Mouse (Mus musculus): ENCODE data around the gene Uba3. TPM values are rescaled to one million over a fixed set of nuclear protein-coding genes. Genes with fewer than 3 reads are reported as not detected.

The Uba3 gene
- polyA plus RNA-seq, 1 experiment from 2014 or later, result 111 TPM

DNA sequence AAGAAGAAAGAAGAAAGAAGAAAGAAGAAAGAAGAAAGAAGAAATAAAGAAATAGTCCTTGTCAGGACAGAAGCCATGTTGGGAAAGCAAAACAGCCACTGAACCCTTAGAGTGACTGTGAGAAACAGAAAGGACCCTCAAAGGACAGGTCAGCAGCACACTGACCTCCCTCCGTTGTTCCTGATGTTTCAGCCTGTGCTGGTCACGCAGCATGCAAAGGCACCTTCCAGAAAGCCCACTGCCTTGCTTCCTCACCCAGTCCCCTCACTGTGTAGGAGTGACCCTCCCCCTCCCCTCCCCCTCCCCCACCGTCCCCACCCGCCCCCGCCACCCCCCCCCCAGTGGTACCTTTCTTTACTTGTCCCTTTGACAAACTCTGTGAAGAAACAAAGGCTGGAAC lies 15.2 kb upstream of the Uba3 start:
- Histone ChIP-seq H3K4me2 (replicated peaks; ENCODE audit: low read depth, low read length) (no peak overlapping the region), H3K27ac (ENCODE audit: low read depth, low read length) (no peak overlapping the region), H3K36me3 (ENCODE audit: control insufficient read depth, insufficient read depth, low read length) (no peaks in the 10 kb centered on the region), H3K9me3 (ENCODE audit: control insufficient read depth, low read length) (no peaks in the 10 kb centered on the region), H3K4me1 (replicated peaks; ENCODE audit: control insufficient read depth, insufficient read depth, low read length) (no peaks in the 10 kb centered on the region), H3K27me3 (ENCODE audit: control insufficient read depth, insufficient read depth, low read length) (no peaks in the 10 kb centered on the region), H3K9ac (ENCODE audit: low read depth, low read length) (no peak overlapping the region), H3K4me3 (ENCODE audit: low read depth, low read length) (no peak overlapping the region)
- 71% methylated on average over 2 of the region's 5 CpGs for WGBS
- ATAC-seq (ENCODE audit: low FRiP score) (no peak), DNase-seq (ENCODE audit: low spot score) (no peak)

DNA sequence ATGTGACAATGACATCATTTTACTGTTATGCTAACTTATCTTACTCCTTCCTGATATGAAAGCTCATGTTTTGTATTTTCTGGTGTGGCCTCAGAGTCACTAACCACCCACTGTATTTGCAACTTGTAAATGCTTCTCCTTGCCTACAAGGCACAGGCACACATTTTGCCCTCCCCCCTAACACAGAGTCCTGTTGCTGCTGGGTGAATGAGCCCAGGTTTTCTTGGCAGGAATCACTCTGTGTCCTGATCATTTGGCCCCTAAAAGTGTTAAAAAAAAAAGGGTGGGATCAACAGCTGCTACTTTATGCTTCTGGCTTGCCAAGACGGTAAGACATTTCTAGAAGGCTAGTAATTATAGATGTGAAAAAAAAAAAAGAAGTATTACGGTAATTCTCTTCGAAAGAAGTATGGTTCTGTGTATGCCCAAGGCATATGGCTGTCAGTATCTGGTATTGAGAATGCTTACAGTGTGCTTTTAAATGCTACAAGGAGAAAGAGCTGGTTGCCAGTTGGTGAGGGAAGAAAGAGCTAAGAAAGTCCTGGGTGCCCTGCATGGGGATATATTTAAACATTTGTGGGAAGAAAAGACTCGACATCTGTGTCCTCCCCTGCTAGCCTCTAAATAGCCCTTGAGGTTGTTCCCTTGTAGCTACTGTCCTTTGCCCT lies 10.8 kb upstream of the Uba3 start:
- no peak overlapping the region for H3K27ac ChIP-seq (ENCODE audit: low read depth, low read length)
- ATAC-seq (ENCODE audit: low FRiP score) (no peak), DNase-seq (ENCODE audit: low spot score) (no peak)
- no peaks in the 10 kb centered on the region for H3K27me3 ChIP-seq (ENCODE audit: control insufficient read depth, insufficient read depth, low read length)
- no peak overlapping the region for H3K9ac ChIP-seq (ENCODE audit: low read depth, low read length)
- H3K9me3 ChIP-seq (ENCODE audit: control insufficient read depth, low read length), result no peaks in the 10 kb centered on the region
- 90% methylated on average over 4 of the region's 4 CpGs for WGBS
- no peak overlapping the region for H3K4me2 ChIP-seq (replicated peaks; ENCODE audit: low read depth, low read length)
- no peak overlapping the region for H3K4me3 ChIP-seq (ENCODE audit: low read depth, low read length)
- no peaks in the 10 kb centered on the region for H3K4me1 ChIP-seq (replicated peaks; ENCODE audit: control insufficient read depth, insufficient read depth, low read length)
- H3K36me3 ChIP-seq (ENCODE audit: control insufficient read depth, insufficient read depth, low read length), result no peaks in the 10 kb centered on the region

- peak overlapping the region; percentile 81; the same call in 1 of the 2 replicates for H3K4me2 ChIP-seq (replicated peaks; ENCODE audit: low read depth, low read length)
- DNase-seq (ENCODE audit: low spot score) (no peak), ATAC-seq (ENCODE audit: low FRiP score) (no peak)
- H3K4me3 ChIP-seq (ENCODE audit: low read depth, low read length), result no peak overlapping the region
- H3K27ac ChIP-seq (ENCODE audit: low read depth, low read length), result no peak overlapping the region
- H3K9me3 ChIP-seq (ENCODE audit: control insufficient read depth, low read length), result no peaks in the 10 kb centered on the region
- no peak overlapping the region for H3K9ac ChIP-seq (ENCODE audit: low read depth, low read length)
- no peaks in the 10 kb centered on the region for H3K36me3 ChIP-seq (ENCODE audit: control insufficient read depth, insufficient read depth, low read length)
- 81% methylated on average over 12 of the region's 12 CpGs for WGBS
- no peaks in the 10 kb centered on the region for H3K4me1 ChIP-seq (replicated peaks; ENCODE audit: control insufficient read depth, insufficient read depth, low read length)
- no peaks in the 10 kb centered on the region for H3K27me3 ChIP-seq (ENCODE audit: control insufficient read depth, insufficient read depth, low read length)
Observed at GRCm38 (mm10) chr6:97211981-97212380, 6.5 kb upstream of the Uba3 start.

DNA sequence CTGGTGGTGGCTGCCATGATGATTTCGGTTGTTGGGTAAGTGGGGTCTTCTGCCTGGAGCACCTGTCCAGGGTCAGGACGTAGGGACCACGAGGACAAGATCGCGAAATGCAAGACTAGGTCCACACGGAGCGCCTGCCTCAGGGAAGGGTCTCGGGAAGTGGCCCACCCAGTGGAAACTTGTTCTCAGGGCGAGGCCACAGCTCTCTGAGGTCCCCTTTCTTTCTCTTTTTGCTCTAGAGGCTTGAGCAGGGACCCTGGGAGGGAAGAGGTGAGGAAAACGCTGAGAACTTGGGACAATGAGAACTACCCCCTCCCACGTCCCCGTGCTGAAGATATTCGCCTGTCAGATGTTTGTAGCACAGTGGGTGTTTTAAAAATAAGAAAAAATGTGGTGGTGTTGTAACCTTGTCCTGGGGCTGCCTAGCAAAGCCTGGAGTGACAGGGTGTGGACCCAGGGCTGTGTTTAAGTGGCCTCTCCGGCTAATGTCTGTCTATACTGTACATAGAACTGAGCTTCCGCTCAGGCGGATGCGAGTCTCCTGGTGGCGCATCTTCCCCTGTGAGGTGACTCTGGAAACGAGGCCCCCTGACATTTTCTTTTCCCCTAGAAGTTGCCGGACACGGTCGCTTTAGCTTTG lies 5.6 kb upstream of the Uba3 start:
- Histone ChIP-seq H3K9ac (ENCODE audit: low read depth, low read length) (peak overlapping the region; percentile 75), H3K9me3 (ENCODE audit: control insufficient read depth, low read length) (no peaks in the 10 kb centered on the region), H3K27me3 (ENCODE audit: control insufficient read depth, insufficient read depth, low read length) (no peaks in the 10 kb centered on the region), H3K4me2 (replicated peaks; ENCODE audit: low read depth, low read length) (peak overlapping the region; percentile 81), H3K36me3 (ENCODE audit: control insufficient read depth, insufficient read depth, low read length) (no peaks in the 10 kb centered on the region), H3K4me3 (ENCODE audit: low read depth, low read length) (peak overlapping the region; percentile 64), H3K4me1 (replicated peaks; ENCODE audit: control insufficient read depth, insufficient read depth, low read length) (no peaks in the 10 kb centered on the region), H3K27ac (ENCODE audit: low read depth, low read length) (peak overlapping the region; percentile 42; the same call in 1 of the 2 replicates)
- no peak for DNase-seq (ENCODE audit: low spot score)
- ATAC-seq (ENCODE audit: low FRiP score), result peak; percentile 67
- 4% methylated on average over 22 of the region's 22 CpGs for WGBS

GRCm38 (mm10) chr6:97210191-97210961 lies 4.9 kb upstream of the Uba3 start, which contains the start of gene Arl6ip5:
Gene Arl6ip5 (plus strand): TSS chr6:97210689.
- Histone ChIP-seq H3K4me2 (replicated peaks; ENCODE audit: low read depth, low read length) (peak within 1 kb of the TSS; percentile 81), H3K9me3 (ENCODE audit: control insufficient read depth, low read length) (no peaks in the 10 kb centered on the region), H3K36me3 (ENCODE audit: control insufficient read depth, insufficient read depth, low read length) (no peaks in the 10 kb centered on the region), H3K27ac (ENCODE audit: low read depth, low read length) (peak within 1 kb of the TSS; percentile 42; the same call in 1 of the 2 replicates), H3K9ac (ENCODE audit: low read depth, low read length) (peak within 1 kb of the TSS; percentile 75), H3K4me1 (replicated peaks; ENCODE audit: control insufficient read depth, insufficient read depth, low read length) (no peaks in the 10 kb centered on the region), H3K27me3 (ENCODE audit: control insufficient read depth, insufficient read depth, low read length) (no peaks in the 10 kb centered on the region), H3K4me3 (ENCODE audit: low read depth, low read length) (peak within 1 kb of the TSS; percentile 64)
- peak; percentile 88 for DNase-seq (ENCODE audit: low spot score)
- 11% methylated on average over 32 of the region's 32 CpGs for WGBS
- ATAC-seq (ENCODE audit: low FRiP score), result peak; percentile 67

GRCm38 (mm10) chr6:97209751-97210150 lies 4.3 kb upstream of the Uba3 start:
- 82% methylated on average over 4 of the region's 4 CpGs for WGBS
- no peak overlapping the region for H3K4me2 ChIP-seq (replicated peaks; ENCODE audit: low read depth, low read length)

GRCm38 (mm10) chr6:97209201-97209600 lies 3.8 kb upstream of the Uba3 start:
- WGBS, result 49% methylated on average over 3 of the region's 3 CpGs
- ATAC-seq (ENCODE audit: low FRiP score) (no peak), DNase-seq (ENCODE audit: low spot score) (no peak)
- Histone ChIP-seq H3K9ac (ENCODE audit: low read depth, low read length) (no peak overlapping the region), H3K4me2 (replicated peaks; ENCODE audit: low read depth, low read length) (no peak overlapping the region), H3K9me3 (ENCODE audit: control insufficient read depth, low read length) (no peaks in the 10 kb centered on the region), H3K36me3 (ENCODE audit: control insufficient read depth, insufficient read depth, low read length) (no peaks in the 10 kb centered on the region), H3K27ac (ENCODE audit: low read depth, low read length) (no peak overlapping the region), H3K4me1 (replicated peaks; ENCODE audit: control insufficient read depth, insufficient read depth, low read length) (no peaks in the 10 kb centered on the region), H3K27me3 (ENCODE audit: control insufficient read depth, insufficient read depth, low read length) (no peaks in the 10 kb centered on the region), H3K4me3 (ENCODE audit: low read depth, low read length) (no peak overlapping the region)

More at GRCm38 (mm10) chr6:97209751-97210150, 4.3 kb upstream of the Uba3 start:
- Histone ChIP-seq H3K9me3 (ENCODE audit: control insufficient read depth, low read length) (no peaks in the 10 kb centered on the region), H3K9ac (ENCODE audit: low read depth, low read length) (no peak overlapping the region), H3K36me3 (ENCODE audit: control insufficient read depth, insufficient read depth, low read length) (no peaks in the 10 kb centered on the region), H3K27ac (ENCODE audit: low read depth, low read length) (no peak overlapping the region), H3K4me1 (replicated peaks; ENCODE audit: control insufficient read depth, insufficient read depth, low read length) (no peaks in the 10 kb centered on the region), H3K27me3 (ENCODE audit: control insufficient read depth, insufficient read depth, low read length) (no peaks in the 10 kb centered on the region), H3K4me3 (ENCODE audit: low read depth, low read length) (no peak overlapping the region)
- no peak for ATAC-seq (ENCODE audit: low FRiP score)
- no peak for DNase-seq (ENCODE audit: low spot score)

DNA sequence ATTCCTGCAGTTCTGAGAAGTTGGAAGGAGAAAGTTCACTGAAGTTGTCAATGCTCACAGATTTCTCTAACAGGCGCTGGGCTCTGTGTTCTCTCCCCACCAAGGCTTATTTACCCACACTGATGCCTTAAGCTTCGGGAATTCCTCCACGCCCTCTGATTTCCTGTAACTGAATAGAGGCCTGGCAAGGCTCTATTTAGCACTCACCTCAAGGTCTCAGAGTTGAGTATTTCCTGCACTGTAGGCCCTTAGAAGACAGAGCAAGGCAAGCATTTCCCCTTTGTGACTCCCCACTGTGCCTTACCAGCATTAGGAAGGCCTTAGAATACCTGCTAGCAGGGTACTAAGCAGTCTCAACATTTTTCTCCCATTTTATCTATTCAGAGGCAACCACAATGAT lies 3.0 kb upstream of the Uba3 start:
- Histone ChIP-seq H3K4me1 (replicated peaks; ENCODE audit: control insufficient read depth, insufficient read depth, low read length) (no peaks in the 10 kb centered on the region), H3K27ac (ENCODE audit: low read depth, low read length) (no peak overlapping the region), H3K27me3 (ENCODE audit: control insufficient read depth, insufficient read depth, low read length) (no peaks in the 10 kb centered on the region), H3K4me2 (replicated peaks; ENCODE audit: low read depth, low read length) (no peak overlapping the region), H3K36me3 (ENCODE audit: control insufficient read depth, insufficient read depth, low read length) (no peaks in the 10 kb centered on the region), H3K9me3 (ENCODE audit: control insufficient read depth, low read length) (no peaks in the 10 kb centered on the region), H3K9ac (ENCODE audit: low read depth, low read length) (no peak overlapping the region), H3K4me3 (ENCODE audit: low read depth, low read length) (no peak overlapping the region)
- ATAC-seq (ENCODE audit: low FRiP score) (no peak), DNase-seq (ENCODE audit: low spot score) (no peak)
- WGBS, result 35% methylated on average over 3 of the region's 3 CpGs

Measured in hindbrain, embryonic 11.5 days (tissue).